Mouse (Mus musculus): ENCODE measurements at regions not wholly inside any gene's neighbourhood (a gene's known extent, or its start where the extent isn't known, plus 50 kb on each side); places are given as distances from the start of the nearest gene placed in this dataset.

DNA sequence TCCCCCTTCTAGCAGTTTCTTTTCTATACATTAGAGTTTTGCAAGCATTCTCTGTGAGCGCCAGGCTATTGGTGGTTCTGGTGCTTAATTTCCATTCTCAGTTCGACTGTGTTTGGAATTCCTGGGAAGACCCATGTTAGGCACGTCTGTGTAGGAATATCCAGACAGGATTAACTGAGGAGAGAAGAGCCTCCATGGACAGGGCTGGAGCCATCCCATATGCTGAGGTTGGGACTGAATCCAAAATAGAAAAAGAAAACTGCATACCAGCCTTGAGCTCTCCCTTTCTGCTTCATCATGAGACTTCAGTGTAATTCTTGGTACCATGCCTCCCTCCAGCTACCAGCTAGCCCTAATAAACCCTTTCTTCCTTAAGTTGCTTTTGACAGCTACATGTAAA is 595.3 kb downstream of the Dok5 start:
- no peak for DNase-seq

DNA sequence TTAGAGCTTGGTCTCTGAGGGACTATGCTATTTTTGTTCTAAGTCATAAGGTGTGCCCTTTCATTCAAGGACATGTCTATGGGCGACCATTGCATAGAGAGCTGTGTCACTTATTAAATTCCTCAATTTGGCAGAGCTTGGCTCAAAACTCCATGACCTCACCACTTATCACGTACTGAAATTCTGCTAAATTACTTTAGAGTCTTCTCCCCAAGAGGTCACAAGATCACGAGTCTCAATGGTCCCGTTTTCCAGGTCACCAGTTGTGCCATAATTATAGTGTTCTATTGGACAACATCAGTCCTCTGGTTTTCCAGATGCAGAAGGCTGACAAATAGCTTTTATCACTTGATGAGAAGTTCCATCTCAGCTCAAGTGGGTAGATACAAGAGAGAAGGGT is 576.9 kb downstream of the Dok5 start:
- no peak for DNase-seq

DNA sequence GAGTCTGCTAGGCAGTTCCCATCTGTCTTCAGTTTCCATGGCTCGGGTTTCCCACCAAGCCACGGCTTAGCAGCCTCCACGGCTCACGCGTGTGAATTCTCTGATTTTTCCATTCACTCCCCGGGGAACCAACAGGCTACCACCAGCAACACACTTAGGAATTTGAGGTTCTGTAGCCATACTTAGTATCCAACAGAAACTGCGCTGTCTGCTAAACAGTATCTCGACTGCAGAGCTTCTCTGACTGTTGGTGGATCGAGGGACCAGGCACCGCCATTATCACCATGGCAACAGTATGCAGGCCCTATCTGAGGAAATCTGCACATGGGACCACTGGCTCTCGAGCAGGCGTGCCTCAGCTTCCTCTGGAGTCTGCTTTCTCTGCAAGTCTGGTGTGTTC is 574.4 kb downstream of the Dok5 start:
- no peak for DNase-seq

DNA sequence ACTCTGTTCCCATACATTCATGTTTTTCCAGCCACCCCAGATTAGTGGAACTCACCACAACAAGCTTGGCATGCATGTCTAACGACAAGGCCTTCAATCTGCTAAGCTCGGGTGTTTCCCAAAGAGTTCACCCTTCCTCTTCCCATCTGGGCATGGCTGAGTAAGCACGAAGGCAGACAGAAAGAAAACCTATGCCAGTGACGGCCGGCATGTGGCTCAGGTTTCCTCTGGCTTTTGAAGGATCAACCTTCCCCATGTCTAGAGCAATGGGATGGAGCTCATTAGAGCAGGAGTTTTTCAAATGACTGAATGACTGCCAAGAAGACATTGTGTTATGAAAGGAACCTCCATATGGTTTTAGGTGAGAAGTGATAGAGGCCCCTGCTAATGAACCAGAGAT is 566.9 kb downstream of the Dok5 start:
- no peak for DNase-seq

DNA sequence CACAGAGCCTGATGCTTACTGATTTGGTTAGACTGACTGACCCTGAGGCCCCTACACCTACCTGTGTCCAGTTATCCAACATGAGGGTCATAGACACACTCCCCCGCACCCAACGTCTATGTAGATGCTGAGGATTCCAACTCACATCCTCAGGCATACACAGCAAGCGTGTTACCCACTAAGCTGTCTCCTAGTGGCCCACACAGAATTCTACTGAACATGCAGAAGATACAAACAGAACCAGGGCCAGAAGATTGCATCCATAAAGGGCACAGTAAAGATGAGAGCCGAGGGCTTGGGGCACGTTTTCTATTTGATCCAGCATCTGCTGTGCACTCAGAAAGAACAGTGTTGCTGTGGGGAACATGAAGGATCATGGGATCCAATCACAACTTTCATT is 564.0 kb downstream of the Dok5 start:
- no peak for DNase-seq

DNA sequence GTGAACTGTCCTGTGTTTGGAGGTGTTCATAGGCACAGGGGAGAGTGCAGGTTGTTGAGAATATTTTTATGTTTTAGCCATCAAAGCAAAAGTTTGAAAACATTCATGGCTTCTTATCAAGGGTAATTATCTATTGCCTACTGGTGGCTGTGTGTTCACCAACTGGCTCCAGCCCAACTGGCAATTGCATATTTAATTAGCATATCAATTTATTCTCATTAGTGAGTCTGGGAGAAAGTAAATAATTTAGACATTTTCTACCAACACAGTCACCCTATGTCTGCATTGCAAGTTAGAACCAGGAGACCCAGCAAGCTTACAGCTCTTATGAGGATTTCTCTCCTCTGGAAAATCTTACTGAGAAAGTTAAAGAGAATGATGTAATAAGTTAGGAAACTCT is 561.0 kb downstream of the Dok5 start:
- no peak for DNase-seq

DNA sequence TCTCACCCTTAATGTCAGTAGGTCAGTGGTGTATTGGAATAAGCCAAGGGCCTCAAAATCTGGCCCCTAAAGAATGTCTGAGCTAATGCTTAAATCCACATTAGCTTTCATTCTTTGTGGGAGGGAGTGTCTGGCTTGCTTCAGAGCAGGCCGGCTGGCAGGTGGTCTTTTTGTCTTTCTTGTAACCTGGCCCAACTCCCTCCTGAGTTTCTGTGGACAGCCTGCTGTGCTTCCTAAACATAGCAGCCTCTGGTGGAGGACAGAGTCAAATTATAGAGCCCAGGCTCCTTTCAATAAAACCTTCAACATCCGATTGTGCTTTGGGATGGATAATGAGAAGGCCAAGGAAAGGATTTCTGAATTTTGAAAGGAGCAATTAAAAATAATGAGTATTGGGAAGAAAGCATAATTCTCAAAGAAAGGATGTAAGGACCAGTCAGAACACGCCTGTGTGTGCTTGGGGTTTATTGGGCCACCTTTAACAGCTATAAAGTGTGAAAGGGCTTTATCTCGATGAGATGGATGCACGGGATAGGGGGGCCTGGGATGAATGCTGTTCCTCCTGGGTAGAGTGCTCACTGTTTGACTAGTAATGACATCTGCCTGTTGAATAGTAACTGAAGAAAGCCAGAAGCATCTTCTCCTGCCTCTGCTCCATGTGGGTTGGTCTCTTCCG is 554.2 kb downstream of the Dok5 start:
- no peak for DNase-seq

DNA sequence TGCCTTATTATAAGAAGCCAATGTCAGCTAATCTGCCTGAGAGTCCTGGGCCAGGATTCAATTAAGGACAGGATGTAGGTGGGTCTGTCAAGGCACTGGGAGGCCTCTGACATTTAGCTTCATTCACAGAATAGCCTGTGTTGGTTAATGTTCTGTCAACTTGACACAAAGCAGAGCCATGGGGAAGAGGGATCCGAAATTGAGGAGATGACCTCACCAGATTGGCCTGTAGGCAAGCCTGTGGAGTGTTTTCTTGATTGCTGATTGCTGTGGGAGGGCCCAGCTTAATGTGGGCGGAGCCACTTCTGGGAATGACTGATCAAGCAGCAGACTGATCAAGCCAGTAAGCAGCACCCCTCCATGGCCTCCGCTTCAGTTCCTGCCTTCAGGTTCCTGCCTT is 548.5 kb downstream of the Dok5 start:
- DNase-seq: no peak

DNA sequence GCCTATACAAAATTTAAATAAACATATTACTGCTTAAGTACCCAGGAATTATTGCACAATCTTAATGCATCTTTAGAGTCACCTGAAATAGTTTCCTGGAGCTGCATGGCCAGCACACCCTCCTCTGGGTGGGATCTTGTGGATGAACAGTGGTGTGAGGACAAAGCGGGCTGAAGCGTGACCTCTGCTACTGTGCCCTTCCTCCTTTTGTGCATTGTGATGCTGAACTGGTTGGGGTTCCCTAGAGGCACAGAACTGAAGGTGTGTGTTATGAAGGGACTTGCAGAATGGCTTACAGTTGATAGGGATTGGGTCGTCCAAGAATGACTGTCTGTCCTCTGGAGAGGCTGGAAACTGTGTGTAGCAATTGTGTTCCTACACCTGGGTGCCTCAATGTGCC is 547.7 kb downstream of the Dok5 start:
- no peak for DNase-seq

DNA sequence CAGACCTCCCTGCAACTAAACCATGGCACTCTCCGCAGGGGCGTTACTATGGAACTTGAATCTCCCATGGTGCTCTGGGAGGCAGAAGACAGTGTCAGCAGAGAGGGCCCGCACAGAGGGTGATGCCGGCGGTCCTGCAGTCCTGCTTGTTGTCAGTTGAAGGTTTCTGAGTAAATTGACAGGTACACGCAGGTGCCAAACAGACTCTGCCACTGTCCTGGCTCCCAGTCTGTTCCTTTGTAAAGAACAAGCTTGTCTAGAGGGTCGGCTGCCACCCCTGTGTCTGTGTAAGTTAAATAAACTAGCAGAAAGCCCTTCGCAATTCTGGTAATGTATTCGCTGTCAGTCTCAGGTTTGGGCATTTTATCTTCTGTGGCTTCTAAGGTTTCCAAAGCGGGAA is 521.6 kb downstream of the Dok5 start:
- no peak for DNase-seq

DNA sequence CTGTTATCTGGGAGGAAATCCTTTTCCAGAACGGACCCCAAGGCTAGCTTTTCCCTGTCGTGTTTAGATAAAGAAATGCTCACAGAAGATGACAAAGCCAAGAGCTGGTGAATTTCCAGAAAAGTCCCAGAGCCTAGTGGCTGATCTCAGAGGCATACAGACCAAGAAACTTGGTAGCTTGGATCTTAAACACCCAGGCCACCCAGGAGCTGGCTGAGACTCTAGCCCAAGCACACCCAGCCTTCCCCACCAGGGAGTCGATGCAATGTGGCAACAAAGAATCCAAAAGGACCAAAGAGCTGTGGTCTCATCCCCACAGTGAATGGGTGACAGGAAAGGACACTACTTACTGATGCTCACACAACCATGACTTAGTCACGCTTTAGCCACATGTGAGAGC is 513.8 kb downstream of the Dok5 start:
- no peak for DNase-seq

DNA sequence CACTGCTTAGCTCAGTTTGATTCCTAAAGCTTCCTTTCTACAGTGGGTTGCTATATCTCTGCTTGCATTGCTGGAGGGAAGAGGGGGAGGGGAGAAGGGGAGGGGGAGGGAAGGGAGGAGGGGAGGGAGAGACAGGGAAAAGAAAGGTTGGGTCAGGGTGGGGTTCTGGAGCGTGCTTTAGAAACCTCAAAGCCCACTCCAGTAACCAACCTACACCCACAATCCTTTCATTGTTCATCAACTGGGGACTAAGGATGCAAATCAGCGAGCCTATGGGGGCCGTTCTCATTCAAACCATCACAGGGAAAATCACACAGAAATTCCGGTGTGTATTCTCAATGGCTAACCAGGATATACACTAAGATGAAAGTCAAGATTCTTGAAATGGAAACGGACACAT is 510.7 kb downstream of the Dok5 start:
- DNase-seq: no peak

DNA sequence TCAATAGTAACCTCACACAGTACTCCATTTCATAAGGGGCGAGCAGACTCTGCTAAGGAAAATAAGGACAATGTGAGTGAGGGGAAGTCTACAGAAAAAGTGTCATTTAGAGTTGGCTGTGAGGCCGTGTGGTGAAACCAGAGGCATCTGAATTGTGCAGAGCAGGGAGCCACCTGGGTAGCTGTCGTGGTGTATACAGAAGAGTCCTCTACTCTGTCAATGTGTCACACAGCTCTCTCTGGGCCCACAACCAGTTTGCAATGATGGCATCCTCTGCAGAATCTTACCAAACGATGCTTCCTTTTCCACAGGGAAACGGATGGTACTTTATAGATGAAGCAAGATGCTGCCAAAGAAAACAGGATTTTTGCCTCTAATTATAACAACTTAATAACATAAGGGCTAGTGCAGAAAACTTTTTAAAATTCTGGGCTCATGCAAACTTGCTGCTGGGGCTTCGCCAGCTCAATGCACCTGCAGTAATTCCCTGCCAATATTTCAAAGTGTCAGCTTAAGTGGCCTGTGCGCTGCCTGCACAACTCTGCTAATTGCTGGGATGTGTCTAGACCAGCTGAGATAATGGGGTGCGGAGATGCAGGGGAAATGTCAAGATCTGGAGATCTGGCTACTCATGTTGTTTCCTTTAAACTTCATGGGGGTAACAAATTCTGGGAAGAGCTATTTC is 505.8 kb downstream of the Dok5 start:
- no peak for DNase-seq

DNA sequence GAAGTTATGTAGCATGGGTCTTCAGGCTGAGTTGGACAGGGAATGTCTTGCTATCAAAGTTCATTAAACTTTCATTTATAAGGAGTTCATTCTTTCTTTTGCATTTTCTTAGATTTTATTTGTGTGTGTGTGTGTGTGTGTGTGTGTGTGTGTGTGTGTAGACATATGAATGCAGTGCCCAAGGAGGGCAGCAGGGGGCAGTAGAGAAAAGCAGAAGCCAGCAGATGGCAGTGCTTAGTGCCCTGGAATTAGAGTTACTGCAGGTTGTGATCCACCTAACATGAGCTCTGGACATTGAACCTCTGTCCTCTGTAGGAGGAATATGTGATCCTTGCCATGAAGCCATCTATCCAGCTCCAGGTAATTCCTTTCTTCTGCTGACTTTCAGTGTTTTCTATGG is 501.2 kb downstream of the Dok5 start:
- DNase-seq: no peak

DNA sequence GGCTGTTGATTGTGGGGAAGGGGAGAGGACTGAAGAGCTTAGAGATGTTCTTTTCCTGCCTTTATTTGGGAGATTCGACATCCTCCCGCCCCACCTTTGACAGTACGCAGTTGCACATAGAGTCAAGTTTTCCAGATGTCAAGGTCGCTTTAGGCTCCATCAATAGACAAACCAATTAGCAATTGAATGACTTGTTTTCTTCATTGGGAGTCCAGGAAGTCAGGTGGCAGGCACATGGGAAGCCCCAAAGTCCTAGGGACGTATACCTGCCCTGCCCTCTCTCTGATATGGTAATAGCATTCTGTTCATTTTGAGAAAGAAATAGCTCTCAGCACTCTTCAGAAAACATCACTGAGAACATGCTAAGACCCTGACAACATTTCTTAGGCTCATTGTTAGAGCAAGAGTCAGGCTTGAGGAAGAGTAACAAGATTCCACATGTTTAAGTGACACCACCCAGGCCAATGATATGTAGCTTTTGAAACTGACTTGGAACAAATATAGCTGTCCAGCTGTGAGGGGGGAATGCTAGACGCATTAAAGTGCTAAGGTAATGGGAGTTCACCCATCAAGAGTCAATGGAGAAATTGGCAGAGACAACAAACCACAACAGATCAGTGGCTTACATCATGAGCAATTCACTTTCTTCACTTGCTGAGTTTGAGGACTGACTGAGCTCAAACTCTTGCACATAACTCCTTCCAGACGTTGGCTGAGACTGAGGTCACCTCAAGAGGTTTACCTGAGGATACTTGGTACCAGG is 499.9 kb downstream of the Dok5 start:
- no peak for DNase-seq

DNA sequence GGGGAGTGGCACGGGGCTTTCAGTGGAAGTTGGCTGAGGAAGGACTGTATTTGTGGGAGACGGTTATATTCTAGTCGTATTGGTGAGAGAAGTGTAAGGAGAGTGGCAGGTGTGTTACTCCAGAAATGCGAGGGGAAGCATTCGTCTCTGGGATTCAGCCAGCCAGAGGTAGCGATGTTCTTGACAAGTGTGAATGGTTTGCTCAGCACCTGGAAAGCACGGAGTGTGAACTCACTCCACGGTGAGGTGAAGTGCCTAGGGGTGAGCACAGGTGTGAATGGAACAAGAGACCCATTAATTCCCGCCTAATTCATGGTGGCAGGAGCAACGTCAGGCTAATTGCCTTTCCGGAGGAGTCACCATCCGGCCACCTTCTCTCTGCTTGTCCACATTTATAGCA is 498.9 kb downstream of the Dok5 start:
- DNase-seq: no peak

DNA sequence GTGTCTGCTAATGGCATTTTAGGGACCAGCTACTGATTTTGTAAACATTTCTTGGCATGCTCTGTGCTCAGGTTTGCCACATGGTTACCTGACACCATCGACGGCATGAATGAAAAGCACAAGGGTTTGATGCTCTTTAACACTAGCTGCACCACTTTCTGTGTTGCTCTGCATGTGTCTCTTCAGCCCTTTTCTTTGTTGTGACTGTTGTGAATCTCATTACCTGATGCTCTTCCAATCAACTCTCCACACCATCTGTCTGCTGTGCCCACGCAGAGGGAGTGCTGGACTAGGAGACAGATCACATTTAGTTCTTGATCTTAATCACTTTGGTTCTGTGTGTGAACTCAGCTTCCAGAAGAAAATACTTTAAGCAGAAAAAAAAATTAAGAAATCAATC is 496.6 kb downstream of the Dok5 start:
- no peak for DNase-seq

DNA sequence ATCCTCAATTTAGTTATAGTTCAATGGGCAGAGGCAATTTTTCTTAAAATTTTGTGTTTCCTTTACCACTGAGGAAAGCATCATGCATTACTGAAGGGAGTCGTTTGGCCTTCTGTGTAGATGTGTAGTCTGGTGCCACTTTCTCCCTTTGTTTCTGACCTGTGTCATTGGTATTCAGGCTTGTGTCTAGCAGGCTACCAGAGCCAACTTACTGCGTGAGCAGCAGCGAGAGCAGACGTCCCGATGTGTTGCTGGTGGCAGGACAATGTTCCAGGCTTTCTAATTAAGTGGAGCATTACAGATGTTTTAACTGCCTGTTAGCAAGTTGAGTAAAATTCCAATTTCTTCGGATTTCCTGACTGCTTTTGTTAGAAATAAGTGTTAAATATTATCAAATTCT is 482.2 kb downstream of the Dok5 start:
- DNase-seq: no peak

DNA sequence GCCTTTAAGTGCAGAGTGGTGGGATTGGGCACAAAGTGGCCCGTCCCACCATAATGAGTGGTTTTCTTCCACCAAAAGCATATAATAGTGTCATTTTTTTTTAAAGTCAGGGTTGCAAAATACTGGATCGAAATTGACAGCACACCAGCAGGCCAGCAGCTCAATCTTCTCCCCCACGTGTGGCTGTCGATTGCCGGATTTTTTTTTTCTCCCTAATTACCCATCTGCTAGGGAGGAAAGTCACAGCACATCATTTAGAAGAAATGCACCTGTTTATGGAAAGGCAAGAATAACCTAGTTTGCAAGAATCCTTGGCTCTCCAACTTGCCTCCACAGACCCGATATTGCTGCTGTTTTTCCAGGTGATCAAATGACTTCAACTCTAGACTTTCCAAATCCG is 464.9 kb downstream of the Dok5 start:
- DNase-seq: no peak

DNA sequence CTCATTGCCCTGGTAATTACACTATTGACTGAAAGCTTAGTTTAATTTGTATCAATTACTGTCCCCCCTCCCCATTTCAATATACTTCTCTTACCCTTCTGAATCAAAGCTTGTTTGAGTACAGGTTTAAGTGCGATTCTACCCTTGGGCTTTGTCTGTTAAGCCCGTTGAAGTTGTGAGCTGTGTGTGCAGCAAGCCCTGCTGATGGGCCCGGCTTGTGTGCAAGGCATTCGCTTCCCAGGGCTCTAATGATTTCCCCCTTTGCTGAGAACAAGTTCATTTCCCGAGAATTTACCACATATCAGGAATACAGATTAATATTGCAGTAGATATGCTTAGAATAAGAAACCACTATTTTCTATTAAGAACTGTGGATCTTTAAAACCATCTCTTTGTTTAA is 460.6 kb downstream of the Dok5 start:
- DNase-seq: no peak
